Mouse (Mus musculus) right cerebral cortex, postnatal 25 days (tissue): ENCODE results near the gene Atp1a1.
A peak's percentile ranks its signal among the peaks of the same experiment; 100 is the strongest.

ENCODE experiments used
- DNase-seq: peaks from one replicate; pipeline ENCODE4 v3.0.0; 2022

Atp1a1 gene

GRCm38 (mm10) chr3:101604550-101605223 is at the start of gene Atp1a1:
Gene Atp1a1, minus strand, starts transcription at chr3:101604684.
- peak; percentile 99 for DNase-seq

GRCm38 (mm10) chr3:101653446-101653845 is 49.0 kb upstream of the Atp1a1 start:
- DNase-seq = peak; percentile 63

- DNase-seq = no peak
Observed at GRCm38 (mm10) chr3:101652967-101653366, 48.5 kb upstream of the Atp1a1 start.

GRCm38 (mm10) chr3:101650328-101650727 is 45.8 kb upstream of the Atp1a1 start:
- no peak for DNase-seq

- DNase-seq = no peak
Observed at GRCm38 (mm10) chr3:101649271-101649670, 44.8 kb upstream of the Atp1a1 start.

GRCm38 (mm10) chr3:101648096-101648793 is 43.8 kb upstream of the Atp1a1 start:
- no peak for DNase-seq

GRCm38 (mm10) chr3:101646806-101647205 is 42.3 kb upstream of the Atp1a1 start:
- no peak for DNase-seq

GRCm38 (mm10) chr3:101645569-101646106 is 41.2 kb upstream of the Atp1a1 start:
- DNase-seq = no peak

- no peak for DNase-seq
Observed at GRCm38 (mm10) chr3:101644062-101644802, 39.7 kb upstream of the Atp1a1 start.

GRCm38 (mm10) chr3:101643264-101643663 is 38.8 kb upstream of the Atp1a1 start:
- DNase-seq = no peak

GRCm38 (mm10) chr3:101638223-101638622 is 33.7 kb upstream of the Atp1a1 start:
- DNase-seq = no peak

- no peak for DNase-seq
Observed at GRCm38 (mm10) chr3:101636510-101636909, 32.0 kb upstream of the Atp1a1 start.

- DNase-seq = no peak
Observed at GRCm38 (mm10) chr3:101636086-101636485, 31.6 kb upstream of the Atp1a1 start.

GRCm38 (mm10) chr3:101634141-101634900 is 29.8 kb upstream of the Atp1a1 start:
- peak; percentile 40 for DNase-seq

GRCm38 (mm10) chr3:101628255-101628654 is 23.8 kb upstream of the Atp1a1 start:
- DNase-seq = no peak

GRCm38 (mm10) chr3:101624287-101624686 is 19.8 kb upstream of the Atp1a1 start:
- DNase-seq = no peak

GRCm38 (mm10) chr3:101619017-101619416 is 14.5 kb upstream of the Atp1a1 start:
- no peak for DNase-seq

- no peak for DNase-seq
Observed at GRCm38 (mm10) chr3:101618505-101618904, 14.0 kb upstream of the Atp1a1 start.

- DNase-seq = no peak
Observed at GRCm38 (mm10) chr3:101617451-101617850, 13.0 kb upstream of the Atp1a1 start.

GRCm38 (mm10) chr3:101617007-101617406 is 12.5 kb upstream of the Atp1a1 start:
- no peak for DNase-seq

- DNase-seq = no peak
Observed at GRCm38 (mm10) chr3:101615856-101616255, 11.4 kb upstream of the Atp1a1 start.

- no peak for DNase-seq
Observed at GRCm38 (mm10) chr3:101611813-101612491, 7.5 kb upstream of the Atp1a1 start.
